Mouse (Mus musculus) MEL (cell line): Measurements from ENCODE around the gene Hpcal1. TPM values are rescaled to one million over a fixed set of nuclear protein-coding genes. Genes with fewer than 3 reads are reported as not detected.

Experiments
- DNase-seq: peaks from one replicate; pipeline ENCODE4 v3.0.0; 2011; ENCODE audit warnings: low read depth, low spot score
- H3K27ac ChIP-seq: 2 replicates; pipeline ENCODE4 v1.5.1; 2012; ENCODE audit warnings: low read depth, mild to moderate bottlenecking, control low read depth, low read length, moderate library complexity; ENCODE audit not compliant: control insufficient read depth
- H3K27me3 ChIP-seq, 2 experiments: fragments of 150-350 bp in 1 of 2; sonication (generic) in 1 of 2; 2 replicates each; pipeline ENCODE4 v1.6.1; 2012; ENCODE audit warnings: low read length in 2 of 2, mild to moderate bottlenecking in 2 of 2, improper control_type of control experiment in 1 of 2, moderate library complexity in 1 of 2; ENCODE audit not compliant: insufficient read depth in 2 of 2, control insufficient read depth in 1 of 2
- H3K36me3 ChIP-seq, 2 experiments: 2 replicates each; pipeline ENCODE4 v1.6.1; 2012 to 2014; ENCODE audit warnings: low read length in 2 of 2, improper control_type of control experiment in 1 of 2, inconsistent platforms in 1 of 2, mild to moderate bottlenecking in 1 of 2; ENCODE audit not compliant: insufficient read depth in 2 of 2, control insufficient read depth in 1 of 2
- H3K4me1 ChIP-seq, 2 experiments: fragments of 150-350 bp in 1 of 2; sonication (generic) in 1 of 2; 2 replicates each; pipeline ENCODE4 v1.6.1; 2012; ENCODE audit warnings: low read length in 2 of 2, improper control_type of control experiment in 1 of 2, mild to moderate bottlenecking in 1 of 2; ENCODE audit not compliant: insufficient read depth in 2 of 2, control insufficient read depth in 1 of 2
- H3K4me3 ChIP-seq, 2 experiments: fragments of 150-350 bp in 1 of 2; sonication (generic) in 1 of 2; 2 replicates each; pipeline ENCODE4 v1.5.1; 2012; ENCODE audit warnings: low read depth in 2 of 2, low read length in 2 of 2, mild to moderate bottlenecking in 2 of 2, moderate library complexity in 2 of 2, control low read depth in 1 of 2, improper control_type of control experiment in 1 of 2; ENCODE audit not compliant: control insufficient read depth in 1 of 2, insufficient read depth in 1 of 2
- H3K79me2 ChIP-seq: 2 replicates; pipeline ENCODE4 v1.6.1; 2012; ENCODE audit warnings: mild to moderate bottlenecking, low read length, moderate library complexity; ENCODE audit not compliant: control insufficient read depth, poor library complexity, insufficient read depth
- H3K9ac ChIP-seq: 2 replicates; pipeline ENCODE4 v1.6.1; 2012; ENCODE audit warnings: low read depth, mild to moderate bottlenecking, control low read depth, low read length, moderate library complexity; ENCODE audit not compliant: control insufficient read depth, poor library complexity, severe bottlenecking
- H3K9me3 ChIP-seq: fragments of 150-350 bp; sonication (generic); replicated peaks from 2 replicates; pipeline ENCODE4 v1.6.1; 2012; ENCODE audit warnings: mild to moderate bottlenecking, low read length, improper control_type of control experiment, moderate library complexity; ENCODE audit not compliant: insufficient read depth
- BHLHE40 ChIP-seq: IDR thresholded peaks from 2 replicates; pipeline ENCODE4 v1.6.1; 2012; ENCODE audit warnings: low read depth, mild to moderate bottlenecking, inconsistent platforms, low read length, improper control_type of control experiment, borderline replicate concordance
- CHD1 ChIP-seq: IDR thresholded peaks from 2 replicates; pipeline ENCODE4 v1.6.1; 2012; ENCODE audit warnings: low read depth, mild to moderate bottlenecking, inconsistent platforms, low read length, improper control_type of control experiment
- CTCF ChIP-seq, 3 experiments: IDR thresholded peaks in 2 of 3; conservative IDR thresholded peaks in 1 of 3; 2 replicates each; pipeline ENCODE4 v1.5.1; 2011 to 2012; ENCODE audit warnings: low read length in 3 of 3, low read depth in 2 of 3, mild to moderate bottlenecking in 2 of 3, improper control_type of control experiment in 1 of 3, inconsistent platforms in 1 of 3, mixed read lengths in 1 of 3, moderate library complexity in 1 of 3; ENCODE audit not compliant: control insufficient read depth in 1 of 3, insufficient read depth in 1 of 3, poor library complexity in 1 of 3, severe bottlenecking in 1 of 3
- ELF1 ChIP-seq: IDR thresholded peaks from 2 replicates; pipeline ENCODE4 v1.6.1; 2014; ENCODE audit warnings: low read depth, mild to moderate bottlenecking, inconsistent platforms, low read length, improper control_type of control experiment, moderate library complexity
- HCFC1 ChIP-seq: IDR thresholded peaks from 2 replicates; pipeline ENCODE4 v1.6.1; 2012; ENCODE audit warnings: low read depth, mild to moderate bottlenecking, inconsistent platforms, low read length, improper control_type of control experiment, moderate library complexity
- JUND ChIP-seq: IDR thresholded peaks from 2 replicates; pipeline ENCODE4 v1.6.1; 2011; ENCODE audit warnings: low read depth, mild to moderate bottlenecking, improper control_type of control experiment, low read length
- MAX ChIP-seq: IDR thresholded peaks from 2 replicates; pipeline ENCODE4 v1.6.1; 2011; ENCODE audit warnings: low read length, improper control_type of control experiment
- MAZ ChIP-seq: IDR thresholded peaks from 2 replicates; pipeline ENCODE4 v1.6.1; 2012; ENCODE audit warnings: low read depth, mild to moderate bottlenecking, inconsistent platforms, low read length, improper control_type of control experiment
- MEF2A ChIP-seq: IDR thresholded peaks from 2 replicates; pipeline ENCODE4 v1.6.1; 2014; ENCODE audit warnings: low read depth, mild to moderate bottlenecking, inconsistent platforms, low read length, improper control_type of control experiment; ENCODE audit not compliant: poor library complexity, insufficient replicate concordance, severe bottlenecking; ENCODE audit errors: extremely low read depth
- MXI1 ChIP-seq: IDR thresholded peaks from 2 replicates; pipeline ENCODE4 v1.6.1; 2011; ENCODE audit warnings: mild to moderate bottlenecking, low read depth, low read length, improper control_type of control experiment
- TCF12 ChIP-seq: IDR thresholded peaks from 2 replicates; pipeline ENCODE4 v1.6.1; 2014; ENCODE audit warnings: low read depth, mild to moderate bottlenecking, inconsistent platforms, low read length, improper control_type of control experiment, moderate library complexity
- USF1 ChIP-seq: IDR thresholded peaks from 2 replicates; pipeline ENCODE4 v1.6.1; 2014; ENCODE audit warnings: low read depth, mild to moderate bottlenecking, inconsistent platforms, low read length, improper control_type of control experiment, moderate library complexity
- USF2 ChIP-seq, 2 experiments: IDR thresholded peaks; 2 replicates each; pipeline ENCODE4 v1.6.1; 2011 to 2012; ENCODE audit warnings: improper control_type of control experiment in 2 of 2, low read length in 2 of 2, borderline replicate concordance in 1 of 2, inconsistent platforms in 1 of 2, low read depth in 1 of 2, mild to moderate bottlenecking in 1 of 2; ENCODE audit not compliant: insufficient read depth in 1 of 2
- ZC3H11A ChIP-seq: IDR thresholded peaks from 2 replicates; pipeline ENCODE4 v1.6.1; 2012; ENCODE audit warnings: low read depth, mild to moderate bottlenecking, inconsistent platforms, low read length, improper control_type of control experiment
- ZKSCAN1 ChIP-seq: IDR thresholded peaks from 2 replicates; pipeline ENCODE4 v1.6.1; 2012; ENCODE audit warnings: low read depth, mild to moderate bottlenecking, inconsistent platforms, low read length, improper control_type of control experiment, moderate library complexity
- ZMIZ1 ChIP-seq: IDR thresholded peaks from 2 replicates; pipeline ENCODE4 v1.6.1; 2012; ENCODE audit warnings: low read depth, mild to moderate bottlenecking, inconsistent platforms, low read length, improper control_type of control experiment, moderate library complexity
- ZNF384 ChIP-seq: IDR thresholded peaks from 2 replicates; pipeline ENCODE4 v1.6.1; 2012; ENCODE audit warnings: low read depth, mild to moderate bottlenecking, inconsistent platforms, low read length, improper control_type of control experiment
- polyA plus RNA-seq, 2 experiments: library from polyadenylated mRNA; stranded (reverse) in 1 of 2; unstranded in 1 of 2; fragments of >175 nt in 1 of 2; fragments of >200 nt in 1 of 2; gene quantifications; 2 replicates each; pipeline versions ENCODE4 v1.2.1 to v1.2.4; 2012; ENCODE audit warnings: low replicate concordance in 2 of 2, low read depth in 1 of 2; ENCODE audit not compliant: insufficient read length in 2 of 2, insufficient read depth in 1 of 2, missing spikeins in 1 of 2
- total RNA-seq: library from RNA; depleted of rRNA; stranded (reverse); fragments of 300-350 nt; gene quantifications from 2 replicates; pipeline ENCODE4 v1.2.3, GENCODE M21; 2012

The Hpcal1 gene
- total and polyA plus RNA-seq, 3 experiments = 9.1 to 23.0 TPM; not detected in 1

DNA sequence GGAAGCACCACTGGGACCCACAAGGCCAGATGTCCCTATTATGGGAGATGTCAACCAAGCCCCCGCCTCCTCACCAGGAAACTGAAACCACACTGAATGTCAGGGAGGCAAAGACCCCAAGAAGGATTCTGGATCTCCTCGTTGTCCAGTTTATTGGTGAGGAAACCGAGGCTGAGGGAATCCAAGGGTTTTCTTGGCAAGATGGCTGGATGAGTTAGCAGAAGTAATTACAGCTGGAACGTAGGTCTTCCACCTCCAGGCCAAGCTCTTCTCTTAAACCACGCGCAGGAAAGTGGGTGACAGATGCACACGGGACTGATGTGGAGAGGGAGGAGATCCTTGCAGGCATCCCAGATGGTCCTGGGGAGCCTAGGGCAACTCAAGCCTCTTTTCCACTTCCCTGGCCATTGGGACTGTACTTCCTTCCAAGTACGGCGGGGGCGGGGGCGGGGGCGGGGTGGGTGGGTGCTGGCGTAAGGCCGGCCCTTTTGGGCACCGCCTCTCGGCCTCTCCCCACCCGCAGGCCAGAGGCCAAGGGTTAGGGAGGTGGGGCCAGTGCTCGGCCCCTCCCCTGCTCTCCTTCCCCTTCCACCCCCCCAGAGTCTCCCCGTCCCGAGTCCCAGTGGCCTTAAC, 609 bp upstream of the Hpcal1 start (continued):
- no peak for TF ChIP-seq ZMIZ1

- 0 out of 4 replicates have a peak, but pooled peaks cover 0 to 6% of the 10 kb centered on the region in 2 experiments for H3K4me1 ChIP-seq
- H3K9me3 ChIP-seq = no peaks in the 10 kb centered on the region
- peak overlapping the region; percentile 66 to 100 for H3K4me3 ChIP-seq
- H3K27me3 ChIP-seq = no peaks in the 10 kb centered on the region
- H3K36me3 ChIP-seq = no peaks in the 10 kb centered on the region
- no peak overlapping the region for H3K27ac ChIP-seq
- peak overlapping the region; percentile 78; the same call in 1 of the 2 replicates for H3K9ac ChIP-seq
- no peak for TF ChIP-seq ZC3H11A
- peak; percentile 93 for TF ChIP-seq ZKSCAN1
- TF ChIP-seq MAX = no peak
- no peak for TF ChIP-seq JUND
- DNase-seq = peak; percentile 40
- H3K79me2 ChIP-seq = peaks cover 3% of the 10 kb centered on the region
Measured at GRCm38 (mm10) chr12:17691320-17691876, 742 bp downstream of the Hpcal1 start.

DNA sequence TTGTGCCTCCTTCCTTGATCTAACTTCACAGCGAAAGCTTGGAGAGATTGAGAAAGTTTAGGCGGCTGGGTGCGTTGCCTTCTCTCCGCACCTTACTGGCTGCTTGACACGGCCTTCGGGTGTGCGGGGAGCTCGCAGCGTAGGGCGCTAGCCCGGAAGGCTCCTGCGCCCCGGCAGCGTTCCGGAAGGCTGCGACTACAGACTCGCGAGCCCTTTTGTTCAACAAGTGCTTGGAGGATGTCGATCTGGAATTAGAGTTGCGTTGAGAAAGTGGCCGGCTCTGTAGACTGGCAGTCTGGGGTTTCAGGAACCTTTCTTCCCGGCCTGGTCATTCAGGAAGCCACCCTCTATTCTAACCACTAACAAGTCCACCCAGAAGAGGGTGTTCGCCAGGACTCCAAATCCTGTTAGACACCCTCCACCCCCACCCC, 1.2 kb downstream of the Hpcal1 start:
- no peaks in the 10 kb centered on the region for H3K27me3 ChIP-seq
- no peak overlapping the region for H3K9ac ChIP-seq
- H3K9me3 ChIP-seq = no peaks in the 10 kb centered on the region
- H3K27ac ChIP-seq = no peak overlapping the region
- DNase-seq = peak; percentile 28
- TF ChIP-seq TCF12 = no peak
- TF ChIP-seq HCFC1 = no peak
- no peak for TF ChIP-seq MXI1
- no peak for TF ChIP-seq BHLHE40
- no peak for TF ChIP-seq MEF2A
- no peak for TF ChIP-seq ZNF384
- TF ChIP-seq USF2 (IDR thresholded peaks at IDR 0.05; ENCODE audit: borderline replicate concordance in 1 of 2, insufficient read depth in 1 of 2, low read depth in 1 of 2, low read length in 2 of 2) = no peak
- no peak for TF ChIP-seq CTCF (IDR thresholded peaks at IDR 0.05 in 2 of 3, conservative IDR thresholded peaks at IDR 0.05 in 1 of 3; ENCODE audit: control insufficient read depth in 1 of 3, insufficient read depth in 1 of 3, low read depth in 2 of 3, low read length in 3 of 3, poor library complexity in 1 of 3, severe bottlenecking in 1 of 3)
- no peak for TF ChIP-seq CHD1
- TF ChIP-seq MAZ = no peak
- TF ChIP-seq USF1 = no peak
- no peak for TF ChIP-seq ELF1
- no peak for TF ChIP-seq MAX
- no peak for TF ChIP-seq ZKSCAN1
- no peak for TF ChIP-seq JUND
- TF ChIP-seq, all 39 proteins: peak for 0
- Histone ChIP-seq H3K79me2 (peaks cover 3% of the 10 kb centered on the region), H3K4me3 (peak overlapping the region; percentile 66 to 100), H3K4me1 (0 out of 4 replicates have a peak, but pooled peaks cover 0 to 6% of the 10 kb centered on the region in 2 experiments), H3K36me3 (no peaks in the 10 kb centered on the region)
